Mouse (Mus musculus) 416B (cell line): Measurements from ENCODE around the gene Ddit4.
A peak's percentile ranks its signal among the peaks of the same experiment; 100 is the strongest.

ENCODE experiments used
- DNase-seq: peaks from one replicate; pipeline ENCODE4 v3.0.0; 2011; ENCODE audit warnings: low read depth

Ddit4 gene

GRCm38 (mm10) chr10:59971813-59972212, 20.2 kb upstream of the Ddit4 start:
- DNase-seq = no peak

GRCm38 (mm10) chr10:59970450-59971062, 18.9 kb upstream of the Ddit4 start:
- no peak for DNase-seq

GRCm38 (mm10) chr10:59969821-59970449, 18.3 kb upstream of the Ddit4 start:
- DNase-seq = peak; percentile 70

- DNase-seq = no peak
Observed at GRCm38 (mm10) chr10:59967309-59967942, 15.8 kb upstream of the Ddit4 start.

- DNase-seq = no peak
Observed at GRCm38 (mm10) chr10:59966743-59967142, 15.1 kb upstream of the Ddit4 start.

GRCm38 (mm10) chr10:59965788-59966187, 14.2 kb upstream of the Ddit4 start:
- no peak for DNase-seq

GRCm38 (mm10) chr10:59965362-59965695, 13.7 kb upstream of the Ddit4 start:
- no peak for DNase-seq

- peak; percentile 59 for DNase-seq
Observed at GRCm38 (mm10) chr10:59964504-59965361, 13.1 kb upstream of the Ddit4 start.

- no peak for DNase-seq
Observed at GRCm38 (mm10) chr10:59963609-59964008, 12.0 kb upstream of the Ddit4 start.

GRCm38 (mm10) chr10:59959517-59959916, 7.9 kb upstream of the Ddit4 start:
- no peak for DNase-seq

GRCm38 (mm10) chr10:59958458-59958857, 6.8 kb upstream of the Ddit4 start:
- DNase-seq = no peak

- no peak for DNase-seq
Observed at GRCm38 (mm10) chr10:59957171-59958149, 5.8 kb upstream of the Ddit4 start.

GRCm38 (mm10) chr10:59956681-59957080, 5.0 kb upstream of the Ddit4 start:
- DNase-seq = no peak

- peak; percentile 58 for DNase-seq
Observed at GRCm38 (mm10) chr10:59953564-59954039, 2.0 kb upstream of the Ddit4 start.

GRCm38 (mm10) chr10:59952781-59953563, 1.3 kb upstream of the Ddit4 start:
- DNase-seq = peak; percentile 82

- peak; percentile 83 for DNase-seq
Observed at GRCm38 (mm10) chr10:59952152-59952780, 632 bp upstream of the Ddit4 start.

- peak; percentile 87 for DNase-seq
Observed at GRCm38 (mm10) chr10:59950716-59951191, 880 bp downstream of the Ddit4 start.

GRCm38 (mm10) chr10:59949783-59950605, 1.6 kb downstream of the Ddit4 start:
- no peak for DNase-seq

GRCm38 (mm10) chr10:59949255-59949648, 2.4 kb downstream of the Ddit4 start:
- DNase-seq = no peak
